27 mouse cellular contexts compared by ENCODE assay signal in genomic region chr1:187348859-187349258, GRCm38 (mm10).
DNase-seq lines count a peak whose midpoint lies in the region; ATAC-seq and TF ChIP-seq lines count a peak whose summit lies in the region.
"Had no signal": no experiment of that assay in that cellular context is flagged by ENCODE, and none has a peak within 500 bp of the region (broad histone marks: within the 10 kb centered on the region; RNA-seq: fewer than 3 reads in every experiment).

No protein-coding gene starts in this region.

- H3K4me1 ChIP-seq in spleen, adult 2 months (ENCODE audit: control insufficient read depth, insufficient read depth, insufficient read length) = peaks cover 17% of the 10 kb centered on the region; the same call in 1 of the 2 replicates
- H3K4me1 ChIP-seq: embryonic facial prominence, embryonic 13.5 days; hindbrain, embryonic 13.5 days; midbrain, embryonic 10.5 days; midbrain, embryonic 15.5 days had no signal

- no peaks in the 10 kb centered on the region for H3K27me3 ChIP-seq in spleen, adult 2 months (ENCODE audit: control insufficient read depth, insufficient read depth, low read length)
- H3K27me3 ChIP-seq: embryonic facial prominence, embryonic 13.5 days; hindbrain, embryonic 13.5 days; midbrain, embryonic 15.5 days had no signal

- H3K36me3 ChIP-seq in spleen, adult 2 months (ENCODE audit: control insufficient read depth, insufficient read depth, low read length) = 0 out of 2 replicates have a peak, but pooled peaks cover under 1% of the 10 kb centered on the region
- H3K36me3 ChIP-seq: midbrain, embryonic 15.5 days had no signal

- WGBS in spleen, adult 2 months = 82% methylated on average over 14 of the region's 14 CpGs

- 0 out of 2 replicates have a peak overlapping the region, but pooled peaks have one; percentile 49 for H3K27ac ChIP-seq in spleen, adult 2 months (ENCODE audit: insufficient read depth, low read length)
- H3K27ac ChIP-seq: embryonic facial prominence, embryonic 13.5 days; forebrain, embryonic 10.5 days; hindbrain, embryonic 13.5 days; kidney, postnatal 0 days; midbrain, embryonic 10.5 days; midbrain, embryonic 15.5 days had no signal

- no peak for TF ChIP-seq CTCF in spleen, adult 2 months (IDR thresholded peaks at IDR 0.05; ENCODE audit: extremely low read depth, insufficient read depth, insufficient read length, insufficient replicate concordance)

- H3K4me3 ChIP-seq in spleen, adult 2 months (ENCODE audit: extremely low read depth, insufficient read depth, insufficient read length) = peak overlapping the region; percentile 48; the same call in 1 of the 2 replicates
- H3K4me3 ChIP-seq: embryonic facial prominence, embryonic 13.5 days; forebrain, embryonic 10.5 days; hindbrain, embryonic 13.5 days; midbrain, embryonic 10.5 days; midbrain, embryonic 15.5 days had no signal

- DNase-seq in spleen, adult 2 months (ENCODE audit: low read depth in 1 of 2, low spot score in 2 of 2) = no peak
- DNase-seq in spleen, adult 12 weeks (ENCODE audit: low spot score) = no peak
- peak; percentile 11 for DNase-seq in brain, adult 2 months (ENCODE audit: low read depth, low spot score)
- DNase-seq in heart, adult 18-20 months = no peak
- no peak for DNase-seq in kidney, postnatal 36 days
- no peak for DNase-seq in liver
- DNase-seq: adrenal gland, adult 2 months; cerebellum, adult 9-11 months; gastrocnemius, postnatal 14 days; heart, adult 11 months; heart, postnatal 36 days; kidney, adult 8-10 months; layer of hippocampus, postnatal 36 days; lung, adult 18-20 months; lung, postnatal 4 days; right cerebral cortex, adult 18-20 months; right cerebral cortex, postnatal 4 days had no signal

- ATAC-seq in megakaryocyte, adult 5-6 weeks (ENCODE audit: poor library complexity, severe bottlenecking) = peak; percentile 30
- ATAC-seq: forebrain, embryonic 16.5 days; intestine, embryonic 16.5 days; lung, postnatal 0 days; midbrain, embryonic 15.5 days had no signal

- TF ChIP-seq POLR2A in spleen, adult 2 months (IDR thresholded peaks at IDR 0.05; ENCODE audit: low read depth, low read length) = no peak
